Mouse (Mus musculus) naive thymus-derived CD4-positive, alpha-beta T cell, adult 5 months (primary cell): ENCODE measurements around the gene Pcbd2. TPM values are rescaled to one million over a fixed set of nuclear protein-coding genes. Genes with fewer than 3 reads are reported as not detected.

Experiments
- polyA plus RNA-seq: library from polyadenylated mRNA; unstranded; fragments of 100-300 nt; shearing (Covaris generic); gene quantifications from one replicate; pipeline ENCODE4 v1.2.1, GENCODE M21; 2017

The Pcbd2 gene
- 34.5 TPM for polyA plus RNA-seq

DNA sequence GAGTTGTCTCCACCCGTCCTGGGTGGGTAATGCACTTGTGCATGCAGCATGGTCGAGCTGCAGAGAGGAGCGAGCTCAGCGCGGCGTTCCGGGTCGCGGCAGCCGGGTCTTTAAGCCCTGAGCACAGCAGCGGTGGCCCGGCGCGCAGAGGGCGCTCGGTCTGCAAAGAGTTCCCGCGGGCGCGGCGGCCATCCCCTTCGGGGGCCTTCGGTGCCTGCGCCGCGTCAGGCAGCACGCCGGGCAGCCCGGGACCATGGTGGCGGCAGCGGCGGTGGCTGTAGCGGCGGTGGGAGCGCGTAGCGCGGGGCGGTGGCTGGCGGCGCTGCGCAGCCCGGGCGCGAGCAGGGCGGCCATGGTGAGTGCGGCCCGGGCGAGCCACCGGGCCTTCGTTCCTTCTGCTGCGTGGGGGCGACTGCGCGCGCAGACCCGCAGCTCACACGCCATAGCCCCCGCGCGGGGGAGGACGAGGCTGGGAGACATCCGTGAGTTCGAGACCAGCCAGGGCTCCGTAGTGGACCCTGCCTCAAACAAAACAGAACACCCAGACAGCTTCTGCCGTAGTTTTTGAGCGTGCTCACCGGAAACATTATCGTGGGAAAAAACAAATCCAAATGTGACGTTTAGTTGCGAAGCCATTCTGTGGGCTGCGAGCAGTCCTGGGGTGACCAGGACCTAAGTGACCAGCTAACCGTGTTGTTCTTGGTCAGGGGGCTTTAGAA lies at the start of gene Pcbd2:
Gene Pcbd2, plus strand, starts transcription at position 249 of the 719 bp plus-strand sequence.

DNA sequence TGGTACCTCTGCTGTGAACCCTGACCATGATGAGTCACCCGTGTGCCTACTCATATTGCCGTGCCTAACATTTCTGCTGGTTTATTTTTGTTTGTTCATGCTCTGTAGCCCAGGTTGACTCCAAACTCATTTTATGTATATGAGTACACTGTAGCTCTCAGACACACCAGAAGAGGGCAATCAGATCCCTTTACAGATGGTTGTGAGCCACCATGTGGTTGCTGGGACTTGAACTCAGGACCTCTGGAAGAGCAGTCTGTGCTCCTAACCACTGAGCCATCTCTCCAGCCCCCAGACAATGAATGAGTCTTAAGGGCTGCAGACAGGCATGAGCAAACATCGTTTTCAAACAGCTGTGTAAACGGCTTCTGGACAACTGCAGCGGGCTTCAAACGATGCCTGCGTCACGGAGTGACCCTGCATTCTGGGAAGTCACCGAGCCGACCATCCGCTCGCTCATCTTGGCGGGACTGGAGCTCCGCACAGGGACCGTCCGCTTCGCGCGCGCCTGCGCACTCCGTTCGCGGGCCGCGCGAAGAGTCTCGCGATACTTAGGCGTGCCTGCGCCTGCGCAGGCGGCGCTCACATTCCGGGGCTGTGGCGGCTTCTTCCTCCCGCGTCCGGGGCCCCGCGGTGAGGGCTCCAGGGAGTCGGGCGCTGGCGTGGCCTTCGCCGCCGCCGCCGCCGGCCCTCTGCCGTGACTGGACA lies 34.5 kb upstream of the Pcbd2 start, which contains the start of gene B230219D22Rik:
Gene B230219D22Rik, plus strand, starts transcription at position 590 of the 708 bp plus-strand sequence.

DNA sequence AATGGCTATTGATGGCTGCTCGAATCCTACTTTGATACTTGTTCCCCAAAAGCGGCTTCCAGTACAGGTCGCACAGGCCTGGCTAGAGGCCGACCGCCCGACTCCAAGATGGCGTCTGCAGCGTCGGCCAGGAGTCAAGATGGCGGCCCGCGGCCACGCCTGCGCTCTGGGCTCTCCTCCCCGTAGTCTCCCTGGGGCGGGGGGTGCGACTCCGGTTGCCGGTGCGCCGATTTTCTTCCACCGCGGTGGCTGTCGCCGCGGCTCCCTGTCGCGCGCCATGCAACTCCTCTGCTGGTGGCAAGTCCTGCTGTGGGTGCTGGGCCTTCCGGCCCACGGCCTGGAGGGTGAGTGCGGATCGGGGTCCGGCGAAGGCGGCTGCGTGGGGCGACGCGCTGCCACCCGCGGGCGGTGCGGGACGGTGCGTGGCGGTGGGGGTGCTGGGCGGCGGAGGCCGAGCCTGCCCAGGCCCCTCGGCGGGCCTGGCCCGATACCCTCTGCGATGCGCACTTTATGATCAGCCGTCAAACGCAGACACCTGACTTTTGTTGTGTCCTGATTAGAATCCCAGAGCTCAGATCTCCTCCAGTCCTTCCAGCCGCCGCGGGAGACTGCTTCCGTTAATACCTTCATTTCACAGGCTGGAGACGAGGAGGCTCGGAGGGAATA lies 12.5 kb upstream of the Pcbd2 start, which contains the start of gene Txndc15:
Gene Txndc15, plus strand, starts transcription at position 150 of the 666 bp plus-strand sequence.

DNA sequence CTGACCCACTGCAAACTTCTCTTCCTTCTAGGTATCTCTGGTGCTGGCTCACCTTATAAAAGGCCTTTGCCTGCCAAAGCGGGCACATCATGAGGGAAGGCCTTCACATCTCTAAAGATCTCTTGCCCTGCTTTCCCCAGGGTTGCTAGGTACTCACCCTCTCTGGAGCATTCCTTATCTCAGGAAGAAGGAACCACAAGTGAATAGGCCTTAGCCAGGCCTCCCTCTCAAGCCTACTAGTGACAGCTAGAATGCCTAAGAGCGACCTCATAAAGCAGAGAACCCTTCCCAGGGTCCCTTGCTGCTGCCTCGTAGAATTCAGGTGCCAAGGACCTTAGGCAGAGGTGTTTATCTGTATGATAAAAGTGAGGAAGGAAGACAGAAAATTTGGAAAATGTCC lies 57.1 kb downstream of the Pcbd2 start, which contains the start of gene Catsper3:
Gene Catsper3, plus strand, starts transcription at position 301 of the 400 bp plus-strand sequence.

Other genes with a start within 250 kb of the Pcbd2 start
- gene Dbn1, start 239.3 kb upstream of the Pcbd2 start, polyA plus RNA-seq: not detected
- 6.5 TPM for gene Pdlim7, start 213.7 kb upstream of the Pcbd2 start, polyA plus RNA-seq
- 0.35 TPM for gene Dok3, start 198.1 kb upstream of the Pcbd2 start, polyA plus RNA-seq
- 57.7 TPM for gene Ddx41, start 190.7 kb upstream of the Pcbd2 start, polyA plus RNA-seq
- gene Fam193b, start 156.2 kb upstream of the Pcbd2 start, polyA plus RNA-seq: 76.0 TPM
- gene Tmed9, start 153.6 kb upstream of the Pcbd2 start, polyA plus RNA-seq: 258 TPM
- gene B4galt7, start 127.5 kb upstream of the Pcbd2 start, polyA plus RNA-seq: 30.1 TPM
- gene Caml, start 104.4 kb upstream of the Pcbd2 start, polyA plus RNA-seq: 20.4 TPM
- 86.6 TPM for gene Ddx46, start 92.3 kb upstream of the Pcbd2 start, polyA plus RNA-seq
- gene B230219D22Rik, start 34.2 kb upstream of the Pcbd2 start, polyA plus RNA-seq: 31.8 TPM
- gene Txndc15, start 12.7 kb upstream of the Pcbd2 start, polyA plus RNA-seq: 36.4 TPM
- gene Catsper3, start 57.2 kb downstream of the Pcbd2 start, polyA plus RNA-seq: not detected
- gene Pitx1, start 108.8 kb downstream of the Pcbd2 start, polyA plus RNA-seq: not detected